Mouse (Mus musculus): ENCODE measurements around the gene Crtc3.

- TF ChIP-seq CTCF (IDR thresholded peaks at IDR 0.05; ENCODE audit: borderline replicate concordance, insufficient read depth, low read depth, low read length): no peak
- no peak for TF ChIP-seq POLR2A (IDR thresholded peaks at IDR 0.05; ENCODE audit: borderline replicate concordance, insufficient read depth, low read length)
Measured at GRCm38 (mm10) chr7:80631993-80632392, 56.7 kb downstream of the Crtc3 start.

All from cerebellum, adult 2 months (tissue).